Comparison of ENCODE assay signal across 11 mouse cellular contexts in the genomic region with DNA sequence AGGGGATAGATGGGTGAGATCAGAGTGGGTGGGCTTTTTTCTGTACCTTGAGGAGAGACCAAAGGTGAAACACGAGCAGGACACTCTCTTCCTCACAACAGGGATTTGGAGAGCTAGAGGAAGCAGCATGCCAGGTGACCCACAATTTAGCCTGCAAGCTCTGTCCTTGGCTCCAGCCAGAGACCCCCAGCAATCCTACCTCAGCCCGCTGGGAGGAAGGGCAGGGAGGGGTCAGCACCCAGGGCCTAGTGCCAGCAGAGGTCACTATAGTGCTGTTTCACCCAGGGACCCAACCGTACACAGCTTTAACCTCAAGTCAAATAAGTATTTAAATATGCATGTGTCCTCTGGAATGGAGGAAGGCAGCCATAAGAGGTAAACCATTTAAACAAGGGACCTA. TPM values are rescaled to one million over a fixed set of nuclear protein-coding genes. Genes with fewer than 3 reads are reported as not detected.
A peak's percentile ranks its signal among the peaks of the same experiment; 100 is the strongest.
DNase-seq lines count a peak whose midpoint lies in the region; ATAC-seq and TF ChIP-seq lines count a peak whose summit lies in the region.
"Had no signal": no experiment of that assay in that cellular context is flagged by ENCODE, and none has a peak within 500 bp of the region (broad histone marks: within the 10 kb centered on the region; RNA-seq: fewer than 3 reads in every experiment).

No protein-coding gene starts in this region.

- no peak overlapping the region for H3K4me3 ChIP-seq in liver, adult 2 months (ENCODE audit: insufficient read depth, low read depth, low read length)
- H3K4me3 ChIP-seq in liver, embryonic 12.5 days, result no peak overlapping the region
- no peak overlapping the region for H3K4me3 ChIP-seq in MEL (ENCODE audit: control insufficient read depth in 1 of 2, insufficient read depth in 1 of 2, low read depth in 2 of 2, low read length in 2 of 2)
- H3K4me3 ChIP-seq in limb, embryonic 12.5 days (replicated peaks), result no peak overlapping the region
- H3K4me3 ChIP-seq: erythroblast, embryonic 14.5 days; limb, embryonic 13.5 days had no signal

- H3K4me2 ChIP-seq in liver, embryonic 12.5 days, result no peak overlapping the region
- no peak overlapping the region for H3K4me2 ChIP-seq in limb, embryonic 12.5 days
- H3K4me2 ChIP-seq: limb, embryonic 13.5 days had no signal

- TF ChIP-seq POLR2A in liver, adult 2 months (IDR thresholded peaks at IDR 0.05; ENCODE audit: extremely low read depth, insufficient read depth, low read length), result no peak
- no peak for TF ChIP-seq POLR2A in MEL (IDR thresholded peaks at IDR 0.05; ENCODE audit: control insufficient read depth in 1 of 2, insufficient read depth in 1 of 2, low read depth in 1 of 2, low read length in 2 of 2, poor library complexity in 1 of 2)
- no peak for TF ChIP-seq POLR2A in brain, embryonic 14.5 days (IDR thresholded peaks at IDR 0.05; ENCODE audit: borderline replicate concordance, extremely low read depth, insufficient read depth, insufficient read length, poor library complexity, severe bottlenecking)

- no peak for TF ChIP-seq EP300 in MEL (IDR thresholded peaks at IDR 0.05; ENCODE audit: low read depth in 1 of 2, low read length in 2 of 2)

- DNase-seq in liver, adult 2 months (ENCODE audit: extremely low read depth, low read depth, low spot score), result no peak
- peak; percentile 36 for DNase-seq in MEL (ENCODE audit: low read depth, low spot score)
- DNase-seq in brain, embryonic 14.5 days (ENCODE audit: low read depth), result no peak
- DNase-seq in cerebellum, postnatal 4 days (ENCODE audit: low spot score in 2 of 2), result no peak

- H3K79me2 ChIP-seq in liver, adult 2 months (ENCODE audit: control insufficient read depth, insufficient read depth, low read length), result no peaks in the 10 kb centered on the region
- H3K79me2 ChIP-seq in MEL (ENCODE audit: control insufficient read depth, insufficient read depth, low read length, poor library complexity), result no peaks in the 10 kb centered on the region

- no peaks in the 10 kb centered on the region for H3K36me3 ChIP-seq in liver, adult 2 months (ENCODE audit: control insufficient read depth, insufficient read depth, low read length)
- H3K36me3 ChIP-seq in liver, embryonic 12.5 days, result no peaks in the 10 kb centered on the region
- H3K36me3 ChIP-seq in MEL (ENCODE audit: control insufficient read depth in 1 of 2, insufficient read depth in 2 of 2, low read length in 2 of 2), result no peaks in the 10 kb centered on the region
- H3K36me3 ChIP-seq in limb, embryonic 12.5 days, result no peaks in the 10 kb centered on the region
- H3K36me3 ChIP-seq: limb, embryonic 13.5 days had no signal

- WGBS in liver, adult 2 months, result 26% methylated on average over 3 of the region's 3 CpGs
- WGBS in liver, embryonic 12.5 days (ENCODE audit: insufficient replicate concordance), result 22% methylated on average over 3 of the region's 3 CpGs
- 7% methylated on average over 3 of the region's 3 CpGs for WGBS in limb, embryonic 12.5 days

- H3K27me3 ChIP-seq in liver, adult 2 months (ENCODE audit: control insufficient read depth, insufficient read depth, low read length), result no peaks in the 10 kb centered on the region
- H3K27me3 ChIP-seq in liver, embryonic 12.5 days (replicated peaks), result peaks cover 18% of the 10 kb centered on the region
- peaks cover 17 to 23% of the 10 kb centered on the region in 2 experiments for H3K27me3 ChIP-seq in MEL (ENCODE audit: control insufficient read depth in 1 of 2, insufficient read depth in 2 of 2, low read length in 2 of 2)
- no peaks in the 10 kb centered on the region for H3K27me3 ChIP-seq in limb, embryonic 12.5 days
- H3K27me3 ChIP-seq: limb, embryonic 13.5 days had no signal

- no peak for ATAC-seq in liver, embryonic 12.5 days
- ATAC-seq in limb, embryonic 12.5 days (ENCODE audit: insufficient number of reproducible peaks, insufficient read depth, low FRiP score, low TSS enrichment, low read depth), result peak; percentile 68; the same call in 1 of the 2 replicates
- ATAC-seq in erythroblast, adult 5-6 weeks (replicated peaks; ENCODE audit: low FRiP score, poor library complexity, severe bottlenecking), result no peak

- TF ChIP-seq RAD21 in MEL (IDR thresholded peaks at IDR 0.05; ENCODE audit: low read depth, low read length), result peak; percentile 68

- H3K4me1 ChIP-seq in liver, adult 2 months (ENCODE audit: control insufficient read depth, insufficient read depth, low read length), result no peaks in the 10 kb centered on the region
- H3K4me1 ChIP-seq in liver, embryonic 12.5 days, result no peaks in the 10 kb centered on the region
- no peaks in the 10 kb centered on the region for H3K4me1 ChIP-seq in MEL (ENCODE audit: control insufficient read depth in 1 of 2, insufficient read depth in 2 of 2, low read length in 2 of 2)
- H3K4me1 ChIP-seq in limb, embryonic 12.5 days (replicated peaks), result no peaks in the 10 kb centered on the region

- peak; percentile 35 for TF ChIP-seq CTCF in liver, adult 2 months (IDR thresholded peaks at IDR 0.05; ENCODE audit: low read depth, low read length)
- TF ChIP-seq CTCF in MEL (IDR thresholded peaks at IDR 0.05 in 2 of 3, conservative IDR thresholded peaks at IDR 0.05 in 1 of 3; ENCODE audit: control insufficient read depth in 1 of 3, insufficient read depth in 1 of 3, low read depth in 2 of 3, low read length in 3 of 3, poor library complexity in 1 of 3, severe bottlenecking in 1 of 3), result peak; percentile 36 to 64 (median 59)
- TF ChIP-seq CTCF in brain, embryonic 14.5 days (IDR thresholded peaks at IDR 0.05; ENCODE audit: borderline replicate concordance, extremely low read depth, insufficient read depth, insufficient read length), result peak; percentile 29; the same call in 1 of the 2 replicates

- no peak overlapping the region for H3K27ac ChIP-seq in liver, adult 2 months (replicated peaks; ENCODE audit: insufficient read depth, low read depth, low read length)
- H3K27ac ChIP-seq in liver, embryonic 12.5 days, result no peak overlapping the region
- H3K27ac ChIP-seq in MEL (ENCODE audit: control insufficient read depth, low read depth, low read length), result no peak overlapping the region
- no peak overlapping the region for H3K27ac ChIP-seq in limb, embryonic 12.5 days
- H3K27ac ChIP-seq: limb, embryonic 13.5 days had no signal

- no peaks in the 10 kb centered on the region for H3K9me3 ChIP-seq in liver, embryonic 12.5 days (replicated peaks)
- H3K9me3 ChIP-seq in MEL (replicated peaks; ENCODE audit: insufficient read depth, low read length), result no peaks in the 10 kb centered on the region
- H3K9me3 ChIP-seq in limb, embryonic 12.5 days, result no peaks in the 10 kb centered on the region
- H3K9me3 ChIP-seq: limb, embryonic 13.5 days had no signal

- H3K9ac ChIP-seq in liver, adult 2 months (ENCODE audit: low read depth, low read length), result no peak overlapping the region
- no peak overlapping the region for H3K9ac ChIP-seq in liver, embryonic 12.5 days
- no peak overlapping the region for H3K9ac ChIP-seq in MEL (ENCODE audit: control insufficient read depth, low read depth, low read length, poor library complexity, severe bottlenecking)
- no peak overlapping the region for H3K9ac ChIP-seq in limb, embryonic 12.5 days (replicated peaks)
- H3K9ac ChIP-seq: limb, embryonic 13.5 days had no signal

TF ChIP-seq in MEL, 35 proteins besides CTCF, POLR2A, EP300 and RAD21:
- TF ChIP-seq GABPA (IDR thresholded peaks at IDR 0.05; ENCODE audit: low read depth, low read length) (no peak), ZC3H11A (IDR thresholded peaks at IDR 0.05; ENCODE audit: low read depth, low read length) (peak; percentile 63), SMC3 (IDR thresholded peaks at IDR 0.05; ENCODE audit: low read depth, low read length) (peak; percentile 61)

RNA-seq across cellular contexts. Expression of a gene that starts 0.9 kb away (rescaled TPM):
- not detected in 2 replicates for total RNA-seq in liver, adult 2 months (2014; rRNA removed)
- not detected in 2 replicates for polyA plus RNA-seq in liver, adult 2 months (2012; rRNA removed)
- polyA plus RNA-seq in liver, embryonic 12.5 days (2016; fragmentation: Nextera tagmentation; extraction: Ambion mirVana), result 0.15 TPM in 1 of 2 replicates, not detected in the other
- total RNA-seq in MEL (2012; rRNA removed), result not detected in 2 replicates
- polyA plus RNA-seq in MEL (2012; ENCODE audit: insufficient read depth in 1 of 2, insufficient read length in 2 of 2, low read depth in 1 of 2, low replicate concordance in 2 of 2, missing spikeins in 1 of 2), result not detected
- polyA plus RNA-seq in brain, embryonic 14.5 days (2012; rRNA removed), result 0.21 and 0.37 TPM in 2 replicates
- 0.28 and 1.0 TPM in 2 replicates for polyA plus RNA-seq in limb, embryonic 12.5 days (2016; fragmentation: Nextera tagmentation; extraction: Ambion mirVana)
- not detected in 2 replicates for total RNA-seq in erythroblast, adult 5-6 weeks (2015; ENCODE audit: low replicate concordance)
- total RNA-seq in erythroblast, adult 5-6 weeks (2017; ENCODE audit: low replicate concordance), result not detected in 2 replicates
- total RNA-seq: hematopoietic stem cell, adult 5-6 weeks had no signal
- polyA plus RNA-seq: erythroblast, embryonic 14.5 days had no signal

RNA-seq across cellular contexts. Expression of a gene that starts 29.9 kb away (rescaled TPM):
- not detected in 2 replicates for total RNA-seq in liver, adult 2 months (2014; rRNA removed)
- 0.06 and 0.07 TPM in 2 replicates for polyA plus RNA-seq in liver, adult 2 months (2012; rRNA removed)
- polyA plus RNA-seq in liver, embryonic 12.5 days (2016; fragmentation: Nextera tagmentation; extraction: Ambion mirVana), result not detected in 2 replicates
- total RNA-seq in MEL (2012; rRNA removed), result not detected in 2 replicates
- under 1 TPM in 1 of 2 experiments, not detected in 1; 0.04 TPM for polyA plus RNA-seq in MEL (2012; ENCODE audit: insufficient read depth in 1 of 2, insufficient read length in 2 of 2, low read depth in 1 of 2, low replicate concordance in 2 of 2, missing spikeins in 1 of 2)
- polyA plus RNA-seq in brain, embryonic 14.5 days (2012; rRNA removed), result 0.06 and 0.10 TPM in 2 replicates
- polyA plus RNA-seq in limb, embryonic 12.5 days (2016; fragmentation: Nextera tagmentation; extraction: Ambion mirVana), result 0.10 TPM in 1 of 2 replicates, not detected in the other
- total RNA-seq in erythroblast, adult 5-6 weeks (2015; ENCODE audit: low replicate concordance), result not detected in 2 replicates
- not detected in 2 replicates for total RNA-seq in erythroblast, adult 5-6 weeks (2017; ENCODE audit: low replicate concordance)
- total RNA-seq: adrenal gland, adult 18-20 months; hematopoietic stem cell, adult 5-6 weeks had no signal
- polyA plus RNA-seq: erythroblast, embryonic 14.5 days had no signal
